In the genomic region with DNA sequence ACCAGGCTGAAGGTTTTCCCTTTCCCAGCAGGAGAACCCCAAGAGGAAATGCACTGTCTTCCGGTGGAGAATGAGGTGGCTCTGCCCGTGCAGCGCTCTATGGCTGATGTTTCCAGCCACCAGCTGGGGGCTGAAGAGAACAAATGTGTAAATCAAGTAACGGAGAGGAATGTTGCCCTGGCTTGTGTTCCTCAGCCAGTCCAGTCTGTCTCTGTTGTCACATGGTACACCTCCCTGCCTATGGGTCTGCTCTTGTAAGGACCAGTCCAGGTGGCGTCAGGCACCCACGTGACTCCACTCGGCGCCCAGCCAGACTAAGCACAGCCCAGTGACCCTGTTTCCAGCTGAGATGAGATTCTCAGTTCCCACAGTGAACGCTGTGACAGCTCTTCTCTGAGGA, we compare ENCODE assay signal across 8 mouse cellular contexts. TPM values are rescaled to one million over a fixed set of nuclear protein-coding genes. Genes with fewer than 3 reads are reported as not detected.
DNase-seq lines count a peak whose midpoint lies in the region; ATAC-seq lines count a peak whose summit lies in the region.

No protein-coding gene starts in this region.

- H3K4me1 ChIP-seq in embryonic facial prominence, embryonic 15.5 days, result peaks cover 8% of the 10 kb centered on the region; the same call in 1 of the 2 replicates

- 23% methylated on average over 9 of the region's 9 CpGs for WGBS in embryonic facial prominence, embryonic 15.5 days

- no peak overlapping the region for H3K9ac ChIP-seq in embryonic facial prominence, embryonic 15.5 days

- no peak overlapping the region for H3K27ac ChIP-seq in embryonic facial prominence, embryonic 15.5 days (replicated peaks)

- peak overlapping the region; percentile 15; the same call in 1 of the 2 replicates for H3K4me2 ChIP-seq in embryonic facial prominence, embryonic 15.5 days (replicated peaks)

- H3K27me3 ChIP-seq in embryonic facial prominence, embryonic 15.5 days, result peaks cover 12% of the 10 kb centered on the region; the same call in 1 of the 2 replicates

- H3K4me3 ChIP-seq in embryonic facial prominence, embryonic 15.5 days (replicated peaks), result no peak overlapping the region

- H3K36me3 ChIP-seq in embryonic facial prominence, embryonic 15.5 days, result no peaks in the 10 kb centered on the region

- intact Hi-C loops in heart, postnatal 10 days (cut with DNase I), result no loop called here

- no peaks in the 10 kb centered on the region for H3K9me3 ChIP-seq in embryonic facial prominence, embryonic 15.5 days (replicated peaks)

- ATAC-seq in embryonic facial prominence, embryonic 15.5 days (ENCODE audit: insufficient number of reproducible peaks, low FRiP score, low TSS enrichment, low read depth), result peak; percentile 63; the same call in 1 of the 2 replicates
- ATAC-seq in inflammation-experienced regulatory T-cells, adult 6 months, result no peak

- peak; percentile 26 for DNase-seq in urinary bladder, postnatal 14 days (ENCODE audit: low spot score)
- DNase-seq in urinary bladder, postnatal 10 days (ENCODE audit: low spot score), result no peak
- peak; percentile 66 to 75 for DNase-seq in heart, postnatal 10 days
- peak; percentile 72 for DNase-seq in kidney, postnatal 14 days
- peak; percentile 72 for DNase-seq in mesoderm, embryonic 11.5 days (ENCODE audit: low read depth, low spot score)
- DNase-seq in left cerebral cortex, adult 9 months (ENCODE audit: low spot score in 2 of 2), result no peak

RNA-seq across cellular contexts. Expression of a gene that starts 34.7 kb away (rescaled TPM):
- polyA plus RNA-seq in embryonic facial prominence, embryonic 15.5 days (2015; fragmentation: Nextera tagmentation; extraction: Ambion mirVana), result 0.48 TPM in 1 of 2 replicates, not detected in the other
- total RNA-seq in heart, postnatal 10 days (2021), result not detected
- not detected for polyA plus RNA-seq in inflammation-experienced regulatory T-cells, adult 6 months (2017; shearing (Covaris generic))

Comparison
In these comparisons a context has a peak if more than half of its experiments do, and no peak if none do; other contexts are left out.
1. DNase-seq: peak in urinary bladder, postnatal 14 days (single experiment), heart, postnatal 10 days (2 of 2), kidney, postnatal 14 days (single experiment) and mesoderm, embryonic 11.5 days (single experiment); none in urinary bladder, postnatal 10 days (single experiment) and left cerebral cortex, adult 9 months (0 of 2).